Mouse (Mus musculus): ENCODE results near the gene Ska3. TPM values are rescaled to one million over a fixed set of nuclear protein-coding genes. Genes with fewer than 3 reads are reported as not detected.

Gene Ska3
- polyA plus RNA-seq, 1 experiment from 2014 or later, result 24.5 TPM

- no peak for ATAC-seq (ENCODE audit: insufficient number of reproducible peaks, insufficient read depth, low FRiP score, low read depth)
- Histone ChIP-seq H3K27me3 (ENCODE audit: control insufficient read depth, insufficient read depth, low read length) (no peaks in the 10 kb centered on the region), H3K27ac (replicated peaks in 1 of 2; ENCODE audit: control insufficient read depth in 1 of 2, insufficient read depth in 1 of 2, low read depth in 2 of 2, low read length in 2 of 2) (no peak overlapping the region; a peak in 1 of 4 replicates), H3K9me3 (ENCODE audit: control insufficient read depth, low read length) (no peaks in the 10 kb centered on the region), H3K9ac (ENCODE audit: low read length) (no peak overlapping the region), H3K4me3 (ENCODE audit: control insufficient read depth in 1 of 2, insufficient read depth in 1 of 2, low read depth in 1 of 2, low read length in 2 of 2) (no peak overlapping the region), H3K36me3 (ENCODE audit: control insufficient read depth, insufficient read depth, low read length) (no peaks in the 10 kb centered on the region), H3K4me1 (ENCODE audit: control insufficient read depth in 2 of 2, insufficient read depth in 2 of 2, low read length in 2 of 2) (no peaks in the 10 kb centered on the region), H3K4me2 (ENCODE audit: low read length) (no peak overlapping the region)
- 63% methylated on average over 10 of the region's 10 CpGs for WGBS
Observed at GRCm38 (mm10) chr14:57760447-57761412, 65.3 kb downstream of the Ska3 start.

- no peak within 1 kb of the TSS for H3K4me3 ChIP-seq (ENCODE audit: control insufficient read depth in 1 of 2, insufficient read depth in 1 of 2, low read depth in 1 of 2, low read length in 2 of 2)
- H3K9me3 ChIP-seq (ENCODE audit: control insufficient read depth, low read length), result no peaks in the 10 kb centered on the region
- H3K4me1 ChIP-seq (ENCODE audit: control insufficient read depth in 2 of 2, insufficient read depth in 2 of 2, low read length in 2 of 2), result peaks cover 7 to 9% of the 10 kb centered on the region in 2 experiments
- 70% methylated on average over 4 of the region's 4 CpGs for WGBS
- no peaks in the 10 kb centered on the region for H3K36me3 ChIP-seq (ENCODE audit: control insufficient read depth, insufficient read depth, low read length)
- no peak within 1 kb of the TSS for H3K9ac ChIP-seq (ENCODE audit: low read length)
- no peak within 1 kb of the TSS for H3K27ac ChIP-seq (replicated peaks in 1 of 2; ENCODE audit: control insufficient read depth in 1 of 2, insufficient read depth in 1 of 2, low read depth in 2 of 2, low read length in 2 of 2)
- ATAC-seq (ENCODE audit: insufficient number of reproducible peaks, insufficient read depth, low FRiP score, low read depth), result no peak
- H3K27me3 ChIP-seq (ENCODE audit: control insufficient read depth, insufficient read depth, low read length), result no peaks in the 10 kb centered on the region
- no peak within 1 kb of the TSS for H3K4me2 ChIP-seq (ENCODE audit: low read length)
Observed at GRCm38 (mm10) chr14:57758237-57758636, 67.7 kb downstream of the Ska3 start, which contains the start of gene Lats2. TSS of gene Lats2 (minus strand) at chr14:57758388.

Small RNAs within 50 kb of the gene (microRNA-seq; reads per million reads assigned to microRNA genes)
- gene Mir3077, result not detected

Other genes with a start within 250 kb of the Ska3 start
- 18.6 and 19.0 TPM in 2 replicates for gene Xpo4, start 160.8 kb downstream of the Ska3 start, polyA plus RNA-seq (2014; fragmentation: Nextera tagmentation; extraction: Ambion mirVana)
- gene Gm49361, start 80.1 kb downstream of the Ska3 start, polyA plus RNA-seq (2014; fragmentation: Nextera tagmentation; extraction: Ambion mirVana), result not detected in 2 replicates
- 24.9 and 25.9 TPM in 2 replicates for gene Lats2, start 67.8 kb downstream of the Ska3 start, polyA plus RNA-seq (2014; fragmentation: Nextera tagmentation; extraction: Ambion mirVana)
- 22.4 and 23.3 TPM in 2 replicates for gene Sap18, start 28.0 kb downstream of the Ska3 start, polyA plus RNA-seq (2014; fragmentation: Nextera tagmentation; extraction: Ambion mirVana)
- 148 and 155 TPM in 2 replicates for gene Mrpl57, start within 50 bp of the Ska3 start, polyA plus RNA-seq (2014; fragmentation: Nextera tagmentation; extraction: Ambion mirVana)
- 31.3 and 38.0 TPM in 2 replicates for gene Zdhhc20, start 64.1 kb upstream of the Ska3 start, polyA plus RNA-seq (2014; fragmentation: Nextera tagmentation; extraction: Ambion mirVana)
- gene Micu2, start 173.1 kb upstream of the Ska3 start, polyA plus RNA-seq (2014; fragmentation: Nextera tagmentation; extraction: Ambion mirVana), result 63.3 and 72.0 TPM in 2 replicates
- gene Fgf9, start 244.4 kb upstream of the Ska3 start, polyA plus RNA-seq (2014; fragmentation: Nextera tagmentation; extraction: Ambion mirVana), result 8.3 and 8.4 TPM in 2 replicates